Mouse (Mus musculus) limb, embryonic 10.5 days (tissue): ENCODE measurements around the gene Grin2c. TPM values are rescaled to one million over a fixed set of nuclear protein-coding genes. Genes with fewer than 3 reads are reported as not detected.

Experiments
- DNase-seq: peaks from one replicate; pipeline ENCODE4 v3.0.0-alpha.2; 2017; ENCODE audit warnings: low spot score
- H3K27ac ChIP-seq: fragments of 300-500 bp; sonication (generic); 2 replicates; pipeline ENCODE4 v1.5.1; 2016; ENCODE audit warnings: mild to moderate bottlenecking
- H3K27me3 ChIP-seq: fragments of 300-500 bp; sonication (generic); 2 replicates; pipeline ENCODE4 v1.6.1; 2016; ENCODE audit warnings: low read depth, mild to moderate bottlenecking; ENCODE audit not compliant: poor library complexity, severe bottlenecking
- H3K36me3 ChIP-seq: fragments of 300-500 bp; sonication (generic); 2 replicates; pipeline ENCODE4 v1.6.1; 2016; ENCODE audit warnings: mild to moderate bottlenecking, moderate library complexity
- H3K4me1 ChIP-seq: fragments of 300-500 bp; sonication (generic); 2 replicates; pipeline ENCODE4 v1.6.1; 2016
- H3K4me3 ChIP-seq: fragments of 300-500 bp; sonication (generic); 2 replicates; pipeline ENCODE4 v1.5.1; 2016; ENCODE audit warnings: mild to moderate bottlenecking, moderate library complexity
- H3K9me3 ChIP-seq: fragments of 300-500 bp; sonication (generic); replicated peaks from 2 replicates; pipeline ENCODE4 v1.6.1; 2016; ENCODE audit warnings: mild to moderate bottlenecking
- WGBS: fragments of 180-500 bp; shearing (Covaris S2); methylation state at CpG from one replicate; pipeline ENCODE4 v1.1.7; 2016; 5-methylcytosine and 5-hydroxymethylcytosine counted together
- polyA plus RNA-seq: library from polyadenylated mRNA; unstranded; fragments of >200 nt; fragmentation: Nextera tagmentation; extraction: Ambion mirVana; gene quantifications from 2 replicates; pipeline ENCODE4 v1.2.1, GENCODE M21; 2016

The Grin2c gene
- polyA plus RNA-seq, 1 experiment from 2014 or later = 0.34 TPM

DNA sequence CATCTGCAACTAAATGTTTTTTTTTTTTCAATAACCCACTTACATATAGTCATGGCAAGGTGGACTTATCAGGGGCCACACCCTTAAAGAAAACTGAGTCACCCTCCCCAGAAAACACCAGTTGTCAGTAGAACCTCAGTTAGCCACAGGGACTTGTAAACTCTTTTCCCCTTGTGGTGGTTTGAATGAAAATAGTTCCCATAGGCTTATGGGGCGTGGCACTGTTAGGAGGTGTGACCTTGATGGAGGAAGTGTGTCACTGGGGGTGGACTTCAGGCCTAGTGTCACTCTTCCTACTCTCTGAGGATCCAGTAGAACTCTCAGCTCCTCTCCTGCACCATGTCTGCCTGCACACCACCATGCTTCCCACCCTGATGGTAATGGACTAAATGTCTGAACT lies 12.7 kb upstream of the Grin2c start:
- Histone ChIP-seq H3K27me3 (no peaks in the 10 kb centered on the region; the same call in 1 of the 2 replicates), H3K4me1 (peaks cover 29% of the 10 kb centered on the region), H3K4me3 (no peak overlapping the region), H3K36me3 (no peaks in the 10 kb centered on the region), H3K9me3 (no peaks in the 10 kb centered on the region), H3K27ac (no peak overlapping the region)
- DNase-seq = no peak
- 71% methylated on average over 1 of the region's 1 CpGs for WGBS

- Histone ChIP-seq H3K27me3 (no peaks in the 10 kb centered on the region), H3K4me1 (peaks cover 28% of the 10 kb centered on the region), H3K36me3 (no peaks in the 10 kb centered on the region), H3K4me3 (peak overlapping the region; percentile 63), H3K9me3 (no peaks in the 10 kb centered on the region), H3K27ac (no peak overlapping the region)
- WGBS = 72% methylated on average over 6 of the region's 6 CpGs
- DNase-seq = no peak
These were observed 11.1 kb upstream of the Grin2c start for GRCm38 (mm10) chr11:115278176-115278575.

- Histone ChIP-seq H3K4me3 (peak overlapping the region; percentile 63), H3K9me3 (no peaks in the 10 kb centered on the region), H3K36me3 (no peaks in the 10 kb centered on the region), H3K27me3 (no peaks in the 10 kb centered on the region), H3K4me1 (peaks cover 32% of the 10 kb centered on the region), H3K27ac (peak overlapping the region; percentile 85)
- no peak for DNase-seq
- WGBS = 21% methylated on average over 7 of the region's 7 CpGs
These were observed 10.5 kb upstream of the Grin2c start for GRCm38 (mm10) chr11:115277604-115277975.

GRCm38 (mm10) chr11:115276780-115277603 lies 9.9 kb upstream of the Grin2c start, which contains the start of gene Fdxr:
Gene Fdxr (minus strand): TSS chr11:115277050.
- Histone ChIP-seq H3K36me3 (no peaks in the 10 kb centered on the region), H3K27me3 (no peaks in the 10 kb centered on the region), H3K27ac (peak within 1 kb of the TSS; percentile 85), H3K4me3 (peak within 1 kb of the TSS; percentile 63), H3K4me1 (peaks cover 32% of the 10 kb centered on the region), H3K9me3 (no peaks in the 10 kb centered on the region)
- peak; percentile 95 for DNase-seq
- under 1% methylated on average over 42 of the region's 42 CpGs for WGBS

DNA sequence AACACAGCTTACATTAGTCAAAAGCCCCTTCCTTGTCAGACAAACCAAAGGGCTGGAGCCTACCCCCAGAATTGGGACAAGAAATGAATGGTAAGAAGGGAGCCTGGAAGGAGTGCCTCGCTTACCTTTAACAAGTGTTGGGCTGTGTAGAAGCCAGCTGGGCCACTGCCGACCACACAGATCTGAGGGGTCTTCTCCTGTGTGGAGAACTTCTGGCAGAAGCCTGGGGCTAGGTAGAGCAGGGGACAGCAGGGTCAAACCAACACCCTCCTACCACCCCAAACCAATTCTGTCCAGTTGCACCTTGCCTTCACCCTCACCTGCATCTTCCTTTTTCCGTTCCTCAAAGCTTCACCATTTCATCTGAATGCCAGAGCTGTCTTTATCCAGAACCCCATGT lies 8.9 kb upstream of the Grin2c start:
- no peaks in the 10 kb centered on the region for H3K36me3 ChIP-seq
- peak overlapping the region; percentile 63 for H3K4me3 ChIP-seq
- no peaks in the 10 kb centered on the region for H3K9me3 ChIP-seq
- DNase-seq = no peak
- 64% methylated on average over 3 of the region's 3 CpGs for WGBS
- H3K27me3 ChIP-seq = no peaks in the 10 kb centered on the region
- peaks cover 36% of the 10 kb centered on the region for H3K4me1 ChIP-seq
- H3K27ac ChIP-seq = 0 out of 2 replicates have a peak overlapping the region, but pooled peaks have one; percentile 85

- no peaks in the 10 kb centered on the region for H3K9me3 ChIP-seq
- 86% methylated on average over 6 of the region's 6 CpGs for WGBS
- no peaks in the 10 kb centered on the region for H3K36me3 ChIP-seq
- H3K27ac ChIP-seq = no peak overlapping the region
- DNase-seq = no peak
- peaks cover 36% of the 10 kb centered on the region for H3K4me1 ChIP-seq
- H3K4me3 ChIP-seq = 0 out of 2 replicates have a peak overlapping the region, but pooled peaks have one; percentile 63
- no peaks in the 10 kb centered on the region for H3K27me3 ChIP-seq
These were observed 8.5 kb upstream of the Grin2c start for GRCm38 (mm10) chr11:115275509-115275908.

DNA sequence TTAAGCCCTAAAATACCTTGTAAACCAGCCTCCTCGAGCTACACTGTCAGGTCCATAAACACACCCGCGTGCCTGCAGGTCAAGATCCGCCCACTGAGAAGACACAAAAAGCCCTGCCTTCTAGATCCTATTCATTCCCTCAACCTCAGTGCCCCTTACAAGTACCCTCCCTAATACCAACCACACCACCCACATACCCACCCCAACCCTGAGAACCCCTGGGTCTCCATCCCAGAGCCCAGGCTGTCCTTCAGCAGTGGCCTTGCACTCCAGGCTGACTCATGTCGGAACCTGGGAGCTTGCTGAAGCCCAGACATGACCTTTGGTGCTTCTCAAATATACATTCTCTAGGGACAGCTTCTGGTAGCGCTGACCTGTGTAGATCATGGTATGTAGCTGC lies 7.7 kb upstream of the Grin2c start:
- H3K9me3 ChIP-seq = no peaks in the 10 kb centered on the region
- 88% methylated on average over 6 of the region's 6 CpGs for whole genome bisulfite sequencing
- peaks cover 41% of the 10 kb centered on the region for H3K4me1 ChIP-seq
- no peak overlapping the region for H3K4me3 ChIP-seq
- no peak overlapping the region for H3K27ac ChIP-seq
- peaks cover 5% of the 10 kb centered on the region; the same call in 1 of the 2 replicates for H3K27me3 ChIP-seq
- H3K36me3 ChIP-seq = no peaks in the 10 kb centered on the region
- no peak for DNase-seq

- no peak overlapping the region for H3K27ac ChIP-seq
- peaks cover 41% of the 10 kb centered on the region for H3K4me1 ChIP-seq
- peaks cover 6% of the 10 kb centered on the region for H3K36me3 ChIP-seq
- peaks cover 11% of the 10 kb centered on the region for H3K27me3 ChIP-seq
- 92% methylated on average over 7 of the region's 7 CpGs for WGBS
- H3K4me3 ChIP-seq = no peak overlapping the region
- no peak for DNase-seq
- H3K9me3 ChIP-seq = no peaks in the 10 kb centered on the region
These were observed 7.1 kb upstream of the Grin2c start for GRCm38 (mm10) chr11:115274178-115274577.

DNA sequence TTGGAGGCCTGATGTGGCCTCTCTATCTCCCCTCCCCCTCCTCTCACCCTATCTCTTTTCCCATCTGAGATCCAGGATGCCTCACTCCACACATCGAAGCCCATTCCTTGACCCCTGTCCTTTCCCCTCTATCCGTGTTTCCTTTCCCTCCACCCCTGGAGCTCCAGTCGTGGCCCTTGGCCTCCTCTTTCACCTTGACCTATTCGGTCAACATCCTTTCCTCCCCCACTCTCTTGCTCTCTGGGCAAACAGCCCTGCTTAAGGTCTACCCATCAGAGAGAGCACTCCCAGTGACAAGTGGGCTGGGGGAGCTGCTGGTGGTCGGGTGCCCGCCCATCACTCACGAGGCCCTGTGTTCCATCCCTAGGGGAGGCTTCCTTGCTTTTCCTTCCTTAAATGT lies 6.7 kb upstream of the Grin2c start:
- H3K36me3 ChIP-seq = peaks cover 10% of the 10 kb centered on the region
- H3K4me3 ChIP-seq = no peak overlapping the region
- no peak for DNase-seq
- WGBS = 72% methylated on average over 7 of the region's 7 CpGs
- H3K4me1 ChIP-seq = peaks cover 41% of the 10 kb centered on the region
- peaks cover 16% of the 10 kb centered on the region for H3K27me3 ChIP-seq
- no peak overlapping the region for H3K27ac ChIP-seq
- no peaks in the 10 kb centered on the region for H3K9me3 ChIP-seq

- H3K4me1 ChIP-seq = peaks cover 38% of the 10 kb centered on the region
- no peak overlapping the region; the same call in 1 of the 2 replicates for H3K27ac ChIP-seq
- H3K36me3 ChIP-seq = peaks cover 17% of the 10 kb centered on the region
- H3K27me3 ChIP-seq = peaks cover 23% of the 10 kb centered on the region
- 85% methylated on average over 10 of the region's 10 CpGs for WGBS
- no peak for DNase-seq
- H3K4me3 ChIP-seq = no peak overlapping the region
- no peaks in the 10 kb centered on the region for H3K9me3 ChIP-seq
These were observed 6.0 kb upstream of the Grin2c start for GRCm38 (mm10) chr11:115272894-115273498.

GRCm38 (mm10) chr11:115271481-115271880 lies 4.4 kb upstream of the Grin2c start:
- Histone ChIP-seq H3K4me3 (no peak overlapping the region), H3K27ac (no peak overlapping the region), H3K4me1 (peaks cover 43% of the 10 kb centered on the region), H3K9me3 (no peaks in the 10 kb centered on the region), H3K36me3 (peaks cover 19% of the 10 kb centered on the region), H3K27me3 (peaks cover 38% of the 10 kb centered on the region)
- DNase-seq = no peak
- WGBS = 67% methylated on average over 10 of the region's 10 CpGs

GRCm38 (mm10) chr11:115271052-115271451 lies 4.0 kb upstream of the Grin2c start:
- Histone ChIP-seq H3K27me3 (peaks cover 42% of the 10 kb centered on the region), H3K36me3 (peaks cover 19% of the 10 kb centered on the region), H3K4me1 (peaks cover 43% of the 10 kb centered on the region), H3K27ac (no peak overlapping the region), H3K4me3 (no peak overlapping the region), H3K9me3 (no peaks in the 10 kb centered on the region)
- WGBS = 80% methylated on average over 9 of the region's 9 CpGs
- DNase-seq = no peak

DNA sequence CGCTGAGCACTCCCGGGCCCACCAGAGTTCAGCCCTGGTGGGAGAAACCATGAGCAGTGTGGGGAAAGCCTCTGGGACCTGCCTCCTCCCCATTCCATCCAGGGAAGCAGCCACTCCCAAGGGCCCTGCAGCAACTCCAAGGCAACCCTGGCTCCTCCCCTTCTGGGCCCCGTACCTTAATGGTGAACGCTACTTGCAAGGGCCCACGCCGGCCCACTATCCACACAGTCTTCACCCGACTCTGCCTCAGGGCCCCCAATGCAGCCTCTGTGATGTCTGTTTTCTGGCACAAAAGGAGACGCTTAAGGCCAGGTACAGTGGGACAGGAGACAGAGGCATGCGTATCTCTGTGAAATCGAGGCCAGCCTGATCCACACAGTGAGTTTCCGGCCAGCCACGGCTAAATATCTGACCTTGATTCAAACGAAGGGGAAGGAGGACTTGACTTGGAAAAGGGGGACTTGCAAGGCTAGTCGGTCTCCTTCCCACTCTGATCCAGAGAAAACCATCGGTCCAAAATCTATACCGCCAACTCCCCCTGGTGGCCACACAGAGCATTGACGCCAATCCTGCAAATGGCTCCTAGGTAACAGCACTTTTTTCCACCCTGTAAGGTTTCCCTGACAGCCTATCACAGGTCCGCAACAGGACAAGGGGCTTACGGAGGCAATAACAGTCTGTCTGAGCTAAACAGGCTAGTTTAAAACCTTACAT lies 3.3 kb upstream of the Grin2c start:
- Histone ChIP-seq H3K27me3 (peaks cover 50% of the 10 kb centered on the region), H3K27ac (no peak overlapping the region), H3K4me3 (no peak overlapping the region), H3K9me3 (no peaks in the 10 kb centered on the region), H3K4me1 (peaks cover 41% of the 10 kb centered on the region), H3K36me3 (peaks cover 19% of the 10 kb centered on the region)
- peak; percentile 89 for DNase-seq
- WGBS = 37% methylated on average over 19 of the region's 19 CpGs
